Mouse (Mus musculus): ENCODE measurements at regions not wholly inside any gene's neighbourhood (a gene's known extent, or its start where the extent isn't known, plus 50 kb on each side); places are given as distances from the start of the nearest gene placed in this dataset.

GRCm38 (mm10) chr1:151112390-151112789 lies 69.9 kb upstream of the Gm47985 start:
- DNase-seq, result no peak
- no peaks in the 10 kb centered on the region for H3K27me3 ChIP-seq (ENCODE audit: control insufficient read depth, insufficient read depth, low read length)
- no peaks in the 10 kb centered on the region for H3K36me3 ChIP-seq (ENCODE audit: control insufficient read depth, insufficient read depth, low read length)
- H3K4me1 ChIP-seq (replicated peaks; ENCODE audit: control insufficient read depth, insufficient read depth, low read length), result no peaks in the 10 kb centered on the region
- H3K27ac ChIP-seq (ENCODE audit: control insufficient read depth, insufficient read depth, low read length), result no peak overlapping the region
- H3K4me3 ChIP-seq (ENCODE audit: control insufficient read depth, insufficient read depth, low read length), result no peak overlapping the region
- TF ChIP-seq POLR2A (IDR thresholded peaks at IDR 0.05; ENCODE audit: control insufficient read depth, extremely low read depth, insufficient read depth, low read length, poor library complexity) (no peak), CTCF (IDR thresholded peaks at IDR 0.05; ENCODE audit: borderline replicate concordance, control insufficient read depth, extremely low read depth, insufficient read depth, low read length, poor library complexity) (no peak)
- 79% methylated on average over 2 of the region's 2 CpGs for WGBS

GRCm38 (mm10) chr1:151113199-151113598 lies 69.1 kb upstream of the Gm47985 start:
- Histone ChIP-seq H3K27me3 (ENCODE audit: control insufficient read depth, insufficient read depth, low read length) (no peaks in the 10 kb centered on the region), H3K27ac (ENCODE audit: control insufficient read depth, insufficient read depth, low read length) (no peak overlapping the region), H3K4me1 (replicated peaks; ENCODE audit: control insufficient read depth, insufficient read depth, low read length) (no peaks in the 10 kb centered on the region), H3K4me3 (ENCODE audit: control insufficient read depth, insufficient read depth, low read length) (no peak overlapping the region), H3K36me3 (ENCODE audit: control insufficient read depth, insufficient read depth, low read length) (no peaks in the 10 kb centered on the region)
- 84% methylated on average over 2 of the region's 2 CpGs for WGBS
- no peak for DNase-seq
- TF ChIP-seq POLR2A (IDR thresholded peaks at IDR 0.05; ENCODE audit: control insufficient read depth, extremely low read depth, insufficient read depth, low read length, poor library complexity) (no peak), CTCF (IDR thresholded peaks at IDR 0.05; ENCODE audit: borderline replicate concordance, control insufficient read depth, extremely low read depth, insufficient read depth, low read length, poor library complexity) (no peak)

GRCm38 (mm10) chr1:151118530-151118929 lies 63.8 kb upstream of the Gm47985 start:
- Histone ChIP-seq H3K4me1 (replicated peaks; ENCODE audit: control insufficient read depth, insufficient read depth, low read length) (no peaks in the 10 kb centered on the region), H3K36me3 (ENCODE audit: control insufficient read depth, insufficient read depth, low read length) (no peaks in the 10 kb centered on the region), H3K27ac (ENCODE audit: control insufficient read depth, insufficient read depth, low read length) (no peak overlapping the region), H3K4me3 (ENCODE audit: control insufficient read depth, insufficient read depth, low read length) (no peak overlapping the region), H3K27me3 (ENCODE audit: control insufficient read depth, insufficient read depth, low read length) (no peaks in the 10 kb centered on the region)
- TF ChIP-seq CTCF (IDR thresholded peaks at IDR 0.05; ENCODE audit: borderline replicate concordance, control insufficient read depth, extremely low read depth, insufficient read depth, low read length, poor library complexity) (no peak), POLR2A (IDR thresholded peaks at IDR 0.05; ENCODE audit: control insufficient read depth, extremely low read depth, insufficient read depth, low read length, poor library complexity) (no peak)
- no peak for DNase-seq
- WGBS, result 40% methylated on average over 4 of the region's 4 CpGs

GRCm38 (mm10) chr1:151118982-151119381 lies 63.4 kb upstream of the Gm47985 start:
- no peak for TF ChIP-seq POLR2A (IDR thresholded peaks at IDR 0.05; ENCODE audit: control insufficient read depth, extremely low read depth, insufficient read depth, low read length, poor library complexity)
- no peak for TF ChIP-seq CTCF (IDR thresholded peaks at IDR 0.05; ENCODE audit: borderline replicate concordance, control insufficient read depth, extremely low read depth, insufficient read depth, low read length, poor library complexity)
- Histone ChIP-seq H3K4me3 (ENCODE audit: control insufficient read depth, insufficient read depth, low read length) (no peak overlapping the region), H3K36me3 (ENCODE audit: control insufficient read depth, insufficient read depth, low read length) (no peaks in the 10 kb centered on the region), H3K4me1 (replicated peaks; ENCODE audit: control insufficient read depth, insufficient read depth, low read length) (no peaks in the 10 kb centered on the region), H3K27ac (ENCODE audit: control insufficient read depth, insufficient read depth, low read length) (no peak overlapping the region), H3K27me3 (ENCODE audit: control insufficient read depth, insufficient read depth, low read length) (no peaks in the 10 kb centered on the region)
- WGBS, result 85% methylated on average over 4 of the region's 4 CpGs
- no peak for DNase-seq

DNA sequence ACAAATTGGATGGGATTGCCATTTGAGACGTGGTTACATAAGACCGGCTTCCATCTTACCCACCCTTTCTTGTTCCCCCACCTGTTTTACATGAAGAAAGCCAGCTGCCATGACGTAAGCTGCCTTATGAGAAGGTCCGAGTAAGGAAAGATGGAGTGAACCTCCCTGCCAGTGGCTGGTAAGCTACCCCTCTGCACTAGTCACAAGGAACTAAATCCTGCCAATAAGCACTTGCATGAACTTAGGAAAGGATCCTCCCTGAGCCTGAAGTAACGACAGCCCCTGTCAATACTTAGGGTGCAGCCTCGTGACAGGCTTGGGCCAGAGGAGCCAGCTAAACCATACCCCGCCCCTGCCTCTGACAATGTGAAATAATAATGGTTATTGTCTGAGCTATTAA lies 62.8 kb upstream of the Gm47985 start:
- no peaks in the 10 kb centered on the region for H3K4me1 ChIP-seq (replicated peaks; ENCODE audit: control insufficient read depth, insufficient read depth, low read length)
- H3K4me3 ChIP-seq (ENCODE audit: control insufficient read depth, insufficient read depth, low read length), result no peak overlapping the region
- TF ChIP-seq CTCF (IDR thresholded peaks at IDR 0.05; ENCODE audit: borderline replicate concordance, control insufficient read depth, extremely low read depth, insufficient read depth, low read length, poor library complexity), result no peak
- no peak for TF ChIP-seq POLR2A (IDR thresholded peaks at IDR 0.05; ENCODE audit: control insufficient read depth, extremely low read depth, insufficient read depth, low read length, poor library complexity)
- H3K27me3 ChIP-seq (ENCODE audit: control insufficient read depth, insufficient read depth, low read length), result no peaks in the 10 kb centered on the region
- WGBS, result 96% methylated on average over 7 of the region's 7 CpGs
- DNase-seq, result no peak
- H3K36me3 ChIP-seq (ENCODE audit: control insufficient read depth, insufficient read depth, low read length), result no peaks in the 10 kb centered on the region
- no peak overlapping the region for H3K27ac ChIP-seq (ENCODE audit: control insufficient read depth, insufficient read depth, low read length)

- Histone ChIP-seq H3K4me1 (replicated peaks; ENCODE audit: control insufficient read depth, insufficient read depth, low read length) (no peaks in the 10 kb centered on the region), H3K36me3 (ENCODE audit: control insufficient read depth, insufficient read depth, low read length) (no peaks in the 10 kb centered on the region), H3K27me3 (ENCODE audit: control insufficient read depth, insufficient read depth, low read length) (no peaks in the 10 kb centered on the region), H3K27ac (ENCODE audit: control insufficient read depth, insufficient read depth, low read length) (no peak overlapping the region), H3K4me3 (ENCODE audit: control insufficient read depth, insufficient read depth, low read length) (no peak overlapping the region)
- DNase-seq, result no peak
- WGBS, result over 99% methylated on average over 2 of the region's 2 CpGs
- TF ChIP-seq CTCF (IDR thresholded peaks at IDR 0.05; ENCODE audit: borderline replicate concordance, control insufficient read depth, extremely low read depth, insufficient read depth, low read length, poor library complexity), result no peak
- no peak for TF ChIP-seq POLR2A (IDR thresholded peaks at IDR 0.05; ENCODE audit: control insufficient read depth, extremely low read depth, insufficient read depth, low read length, poor library complexity)
Measured at GRCm38 (mm10) chr1:151121686-151122085, 60.7 kb upstream of the Gm47985 start.

DNA sequence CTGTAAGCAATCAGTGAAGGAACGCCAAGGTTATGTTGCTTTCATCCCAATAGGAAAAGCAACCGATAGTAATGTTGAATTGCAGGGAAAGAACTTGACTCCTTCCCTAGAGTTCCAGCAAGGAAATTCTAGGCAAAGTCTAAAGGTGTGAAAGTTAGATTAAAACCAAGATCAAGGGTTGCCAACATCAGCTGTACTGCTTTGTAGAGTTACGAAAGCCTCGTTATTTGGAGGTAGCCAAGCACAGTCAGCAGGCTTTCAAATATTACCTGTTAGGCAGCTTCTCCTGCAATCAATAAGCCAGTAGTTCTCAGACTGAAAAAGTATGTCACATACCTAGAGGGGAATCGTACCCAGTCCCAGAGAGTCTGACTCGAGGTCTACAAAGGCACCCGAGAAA lies 58.4 kb upstream of the Gm47985 start:
- no peak for TF ChIP-seq CTCF (IDR thresholded peaks at IDR 0.05; ENCODE audit: borderline replicate concordance, control insufficient read depth, extremely low read depth, insufficient read depth, low read length, poor library complexity)
- TF ChIP-seq POLR2A (IDR thresholded peaks at IDR 0.05; ENCODE audit: control insufficient read depth, extremely low read depth, insufficient read depth, low read length, poor library complexity), result no peak
- no peaks in the 10 kb centered on the region for H3K27me3 ChIP-seq (ENCODE audit: control insufficient read depth, insufficient read depth, low read length)
- 98% methylated on average over 7 of the region's 7 CpGs for WGBS
- no peak overlapping the region for H3K4me3 ChIP-seq (ENCODE audit: control insufficient read depth, insufficient read depth, low read length)
- H3K36me3 ChIP-seq (ENCODE audit: control insufficient read depth, insufficient read depth, low read length), result no peaks in the 10 kb centered on the region
- no peak for DNase-seq
- no peak overlapping the region for H3K27ac ChIP-seq (ENCODE audit: control insufficient read depth, insufficient read depth, low read length)
- no peaks in the 10 kb centered on the region for H3K4me1 ChIP-seq (replicated peaks; ENCODE audit: control insufficient read depth, insufficient read depth, low read length)
